In the genomic region with DNA sequence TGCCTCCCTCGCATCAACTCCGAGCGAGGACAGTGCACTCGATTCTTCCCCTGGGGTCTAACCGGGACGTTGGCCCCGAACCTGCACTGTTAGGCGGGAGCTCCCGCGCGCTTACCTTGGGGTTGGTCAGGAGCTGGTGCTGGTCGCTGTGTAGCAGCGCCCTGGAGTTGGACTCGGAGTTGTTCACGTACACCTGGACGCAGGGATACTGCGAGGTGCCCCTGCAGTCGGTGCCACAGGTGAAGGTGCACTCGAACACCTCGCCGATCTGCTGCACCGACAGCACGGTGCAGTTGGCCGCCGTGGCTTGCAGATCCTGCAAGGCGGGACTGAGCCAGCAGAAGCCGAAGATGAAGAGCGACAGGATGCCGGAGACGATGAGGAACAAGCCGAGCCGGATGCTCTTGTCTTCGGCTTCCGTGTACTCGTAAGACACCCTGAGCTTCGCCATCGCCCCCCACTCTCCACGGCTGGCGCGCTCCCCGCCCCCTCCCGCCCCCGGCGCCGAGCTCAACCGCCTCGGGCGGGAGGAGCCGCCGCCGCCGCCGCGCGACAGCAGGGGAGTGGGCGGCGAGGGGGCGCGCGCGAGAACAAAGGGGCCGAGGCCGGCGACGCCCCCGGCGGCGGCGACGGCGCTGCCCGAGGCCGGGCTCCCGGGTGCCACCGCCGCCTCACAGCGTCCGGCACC, we compare ENCODE assay signal across 7 mouse cellular contexts. TPM values are rescaled to one million over a fixed set of nuclear protein-coding genes. Genes with fewer than 3 reads are reported as not detected.
DNase-seq lines count a peak whose midpoint lies in the region; ATAC-seq and TF ChIP-seq lines count a peak whose summit lies in the region.

No protein-coding gene starts in this region.

- H3K4me1 ChIP-seq in E14TG2a.4 (replicated peaks; ENCODE audit: low read depth, low read length): peaks cover 19% of the 10 kb centered on the region
- H3K4me1 ChIP-seq in heart, postnatal 0 days (ENCODE audit: control insufficient read depth, insufficient read depth): no peaks in the 10 kb centered on the region; the same call in 1 of the 2 replicates
- H3K4me1 ChIP-seq in megakaryocyte, embryonic 14.5 days: peaks cover 29% of the 10 kb centered on the region

- H3K36me3 ChIP-seq in C2C12 (ENCODE audit: control insufficient read depth, insufficient read depth) (no peaks in the 10 kb centered on the region), E14TG2a.4 (ENCODE audit: insufficient read depth, low read length) (no peaks in the 10 kb centered on the region)
- no peaks in the 10 kb centered on the region for H3K36me3 ChIP-seq in heart, postnatal 0 days (replicated peaks; ENCODE audit: control insufficient read depth, insufficient read depth, low read length)
- no peaks in the 10 kb centered on the region for H3K36me3 ChIP-seq in megakaryocyte, embryonic 14.5 days (replicated peaks; ENCODE audit: low read length)

- TF ChIP-seq EP300 in heart, postnatal 0 days (IDR thresholded peaks at IDR 0.05; ENCODE audit: low read depth): no peak

- peak overlapping the region; percentile 99 for H3K4me2 ChIP-seq in heart, postnatal 0 days (ENCODE audit: low read depth, low read length)

- H3K79me3 ChIP-seq in C2C12 (ENCODE audit: low read depth): no peaks in the 10 kb centered on the region

- TF ChIP-seq CTCF in C2C12 (IDR thresholded peaks at IDR 0.05; ENCODE audit: control insufficient read depth, insufficient read depth, insufficient read length) (no peak), E14TG2a.4 (conservative IDR thresholded peaks at IDR 0.05; ENCODE audit: low read length) (no peak)
- TF ChIP-seq CTCF in heart, postnatal 0 days (IDR thresholded peaks at IDR 0.05; ENCODE audit: low read depth): no peak

- WGBS in heart, postnatal 0 days: under 1% methylated on average over 63 of the region's 78 CpGs

- peak; percentile 36; the same call in 1 of the 2 replicates for ATAC-seq in heart, postnatal 0 days (ENCODE audit: insufficient read depth, low read depth)

- H3K4me3 ChIP-seq in C2C12 (ENCODE audit: insufficient read depth, poor library complexity, severe bottlenecking) (peak overlapping the region; percentile 36), E14TG2a.4 (replicated peaks; ENCODE audit: low read length) (peak overlapping the region; percentile 86)
- peak overlapping the region; percentile 53 for H3K4me3 ChIP-seq in heart, postnatal 0 days (ENCODE audit: low read depth, low read length)
- H3K4me3 ChIP-seq in megakaryocyte, embryonic 14.5 days (replicated peaks): peak overlapping the region; percentile 94

- H3K27me3 ChIP-seq in C2C12 (ENCODE audit: control insufficient read depth, insufficient read depth, insufficient read length): no peaks in the 10 kb centered on the region
- H3K27me3 ChIP-seq in E14TG2a.4 (ENCODE audit: insufficient read depth, low read length): peaks cover 55% of the 10 kb centered on the region
- peaks cover 15% of the 10 kb centered on the region for H3K27me3 ChIP-seq in heart, postnatal 0 days (ENCODE audit: control insufficient read depth, insufficient read depth, low read length)
- H3K27me3 ChIP-seq in megakaryocyte, embryonic 14.5 days (replicated peaks): peaks cover 55% of the 10 kb centered on the region

- no peak overlapping the region for H3K27ac ChIP-seq in heart, postnatal 0 days (ENCODE audit: low read depth)

- no peaks in the 10 kb centered on the region for H3K79me2 ChIP-seq in C2C12 (ENCODE audit: control insufficient read depth, insufficient read depth)

- DNase-seq in cerebellum, postnatal 14 days: peak; percentile 67 to 71
- no peak for DNase-seq in heart, postnatal 0 days (ENCODE audit: low spot score)
- DNase-seq in layer of hippocampus, postnatal 36 days: peak; percentile 46 to 58
- peak; percentile 77 for DNase-seq in right cerebral cortex, postnatal 4 days

- H3K9me3 ChIP-seq in E14TG2a.4 (ENCODE audit: low read length): peaks cover 6% of the 10 kb centered on the region; the same call in 1 of the 2 replicates
- H3K9me3 ChIP-seq in heart, postnatal 0 days (replicated peaks; ENCODE audit: control insufficient read depth, low read length): 0 out of 2 replicates have a peak, but pooled peaks cover 4% of the 10 kb centered on the region
- H3K9me3 ChIP-seq in megakaryocyte, embryonic 14.5 days: peaks cover 11% of the 10 kb centered on the region

- H3ac ChIP-seq in C2C12 (ENCODE audit: control insufficient read depth, insufficient read length, low read depth): peak overlapping the region; percentile 37

- H3K9ac ChIP-seq in heart, postnatal 0 days (replicated peaks; ENCODE audit: low read depth, low read length): peak overlapping the region; percentile 23

TF ChIP-seq in C2C12, 6 proteins besides CTCF, POLR2A, EP300 and RAD21:
- no peak for TF ChIP-seq MYOG (IDR thresholded peaks at IDR 0.05; ENCODE audit: control insufficient read depth, extremely low read depth, insufficient read length)
- no peak for TF ChIP-seq MYOD1 (IDR thresholded peaks at IDR 0.05; ENCODE audit: control insufficient read depth, insufficient read length, low read depth)
- TF ChIP-seq MAX (IDR thresholded peaks at IDR 0.05): no peak
- TF ChIP-seq FOSL1 (IDR thresholded peaks at IDR 0.05; ENCODE audit: insufficient read depth, low read length, poor library complexity, severe bottlenecking): no peak
- no peak for TF ChIP-seq CEBPB (IDR thresholded peaks at IDR 0.05; ENCODE audit: low read depth)
- TF ChIP-seq USF1 (IDR thresholded peaks at IDR 0.05; ENCODE audit: low read depth): no peak

RNA-seq across cellular contexts. Expression of gene Kcnmb4, which starts 0.5 kb away (rescaled TPM):
- polyA plus RNA-seq in C2C12 (2012; fragmentation: generic; extraction: Trizol): 14.1 TPM
- 6.8 and 14.5 TPM in 2 replicates for total RNA-seq in heart, postnatal 0 days (2014; rRNA removed; ENCODE audit: low replicate concordance)
- polyA plus RNA-seq in heart, postnatal 0 days (2015; fragmentation: Nextera tagmentation; extraction: Ambion mirVana): 1.00 and 1.3 TPM in 2 replicates
- 10 to 100 TPM; 71.8 to 74.6 TPM for total RNA-seq in layer of hippocampus, postnatal 36 days (2021)
- 1.4 TPM in 1 of 2 replicates, not detected in the other for polyA plus RNA-seq in megakaryocyte, embryonic 14.5 days (2012; ENCODE audit: insufficient read depth, low replicate concordance)

Comparison
In these comparisons a context has a peak if more than half of its experiments do, and no peak if none do; other contexts are left out.
1. H3K4me3 ChIP-seq: peak in every context shown above with its lines; median percentile 94 in megakaryocyte, embryonic 14.5 days; 86 in E14TG2a.4; 53 in heart, postnatal 0 days; 36 in C2C12.